Mouse (Mus musculus): Measurements from ENCODE around the gene Itpka. TPM values are rescaled to one million over a fixed set of nuclear protein-coding genes. Genes with fewer than 3 reads are reported as not detected.

Gene Itpka
- not detected for polyA plus RNA-seq (2017; shearing (Covaris generic))

GRCm38 (mm10) chr2:119741581-119742411, at the start of gene Itpka:
TSS of gene Itpka (plus strand) at chr2:119742337.

GRCm38 (mm10) chr2:119760251-119760650, 18.1 kb downstream of the Itpka start, which contains the start of gene Ltk:
TSS of gene Ltk (minus strand) at chr2:119760431.

GRCm38 (mm10) chr2:119787206-119787883, 45.2 kb downstream of the Itpka start, which contains the start of gene Rpap1:
TSS of gene Rpap1 (minus strand) at chr2:119787537.

GRCm38 (mm10) chr2:119797279-119797783, 55.2 kb downstream of the Itpka start, which contains the start of gene Tyro3:
TSS of gene Tyro3 (plus strand) at chr2:119797733.

Other genes starting within 250 kb of the Itpka start
- gene Exd1, start 194.7 kb upstream of the Itpka start, polyA plus RNA-seq (2017; shearing (Covaris generic)) = 0.18 TPM
- gene Chp1, start 194.6 kb upstream of the Itpka start, polyA plus RNA-seq (2017; shearing (Covaris generic)) = 108 TPM
- 1.5 TPM for gene Nusap1, start 124.0 kb upstream of the Itpka start, polyA plus RNA-seq (2017; shearing (Covaris generic))
- 0.82 TPM for gene Oip5, start 123.9 kb upstream of the Itpka start, polyA plus RNA-seq (2017; shearing (Covaris generic))
- gene Ndufaf1, start 79.5 kb upstream of the Itpka start, polyA plus RNA-seq (2017; shearing (Covaris generic)) = 16.6 TPM
- gene Rtf1, start 67.3 kb upstream of the Itpka start, polyA plus RNA-seq (2017; shearing (Covaris generic)) = 66.2 TPM
- gene Ltk, start 18.1 kb downstream of the Itpka start, polyA plus RNA-seq (2017; shearing (Covaris generic)) = 0.67 TPM
- 23.9 TPM for gene Rpap1, start 45.2 kb downstream of the Itpka start, polyA plus RNA-seq (2017; shearing (Covaris generic))
- gene Tyro3, start 55.4 kb downstream of the Itpka start, polyA plus RNA-seq (2017; shearing (Covaris generic)) = 4.9 TPM
- 37.0 TPM for gene Mga, start 154.9 kb downstream of the Itpka start, polyA plus RNA-seq (2017; shearing (Covaris generic))
- gene Mapkbp1, start 230.4 kb downstream of the Itpka start, polyA plus RNA-seq (2017; shearing (Covaris generic)) = 3.2 TPM

All from effector memory CD4-positive, alpha-beta T cell, adult 7 months (primary cell).